Mouse (Mus musculus) thymus, adult 2 months (tissue): ENCODE measurements at regions not wholly inside any gene's neighbourhood (a gene's known extent, or its start where the extent isn't known, plus 50 kb on each side); places are given as distances from the start of the nearest gene placed in this dataset.

Experiments
- CTCF ChIP-seq: fragments of 200-500 bp; IDR thresholded peaks from 2 replicates; pipeline ENCODE4 v1.5.1; 2012; ENCODE audit warnings: mild to moderate bottlenecking, control low read depth, low read length, moderate library complexity, borderline replicate concordance; ENCODE audit not compliant: control insufficient read depth, poor library complexity, insufficient read depth; ENCODE audit errors: extremely low read depth
- POLR2A ChIP-seq: fragments of 200-500 bp; IDR thresholded peaks from 2 replicates; pipeline ENCODE4 v1.6.1; 2012; ENCODE audit warnings: mild to moderate bottlenecking, low read length, control low read depth, moderate library complexity; ENCODE audit not compliant: control insufficient read depth, poor library complexity, insufficient read depth; ENCODE audit errors: extremely low read depth

DNA sequence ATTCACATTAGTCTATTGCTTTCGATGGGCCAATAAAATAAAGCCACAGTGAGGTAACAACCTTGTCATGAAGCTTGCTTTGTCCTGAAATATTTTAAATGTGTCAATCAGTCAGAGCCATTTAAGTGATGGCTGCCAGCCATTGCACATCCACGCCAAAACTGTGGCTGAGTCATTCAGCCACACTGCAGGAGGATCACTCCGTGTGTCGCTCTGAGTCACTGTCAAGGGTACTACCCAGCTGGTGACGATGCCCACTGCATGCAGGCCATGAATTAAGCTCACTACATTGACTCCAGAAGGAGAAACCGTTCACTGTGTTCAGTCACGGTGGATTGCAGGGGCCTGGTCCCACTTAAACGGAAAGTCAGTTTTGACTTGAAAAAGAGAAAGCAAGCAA, 206.7 kb downstream of the AI593442 start:
- TF ChIP-seq CTCF, result no peak
- TF ChIP-seq POLR2A, result no peak
